Mouse (Mus musculus): ENCODE data around the gene Wdr5. TPM values are rescaled to one million over a fixed set of nuclear protein-coding genes. Genes with fewer than 3 reads are reported as not detected.

The Wdr5 gene
- polyA plus RNA-seq, 1 experiment from 2014 or later, result 63.2 TPM

GRCm38 (mm10) chr2:27565316-27566103 lies 50.6 kb downstream of the Wdr5 start:
- Histone ChIP-seq H3K4me1 (replicated peaks) (peaks cover 38% of the 10 kb centered on the region), H3K4me3 (no peak overlapping the region), H3K36me3 (no peaks in the 10 kb centered on the region), H3K9me3 (no peaks in the 10 kb centered on the region), H3K27me3 (ENCODE audit: insufficient read depth, poor library complexity, severe bottlenecking) (no peaks in the 10 kb centered on the region; the same call in 1 of the 2 replicates), H3K27ac (peak overlapping the region; percentile 24; the same call in 1 of the 2 replicates)
- WGBS, result 68% methylated on average over 12 of the region's 12 CpGs
- DNase-seq (ENCODE audit: low spot score), result no peak

- no peaks in the 10 kb centered on the region for H3K9me3 ChIP-seq
- H3K36me3 ChIP-seq, result no peaks in the 10 kb centered on the region
- H3K4me1 ChIP-seq (replicated peaks), result peaks cover 36% of the 10 kb centered on the region
- WGBS, result 75% methylated on average over 5 of the region's 5 CpGs
- H3K27ac ChIP-seq, result peak overlapping the region; percentile 47; the same call in 1 of the 2 replicates
- no peaks in the 10 kb centered on the region; the same call in 1 of the 2 replicates for H3K27me3 ChIP-seq (ENCODE audit: insufficient read depth, poor library complexity, severe bottlenecking)
- H3K4me3 ChIP-seq, result no peak overlapping the region
- DNase-seq (ENCODE audit: low spot score), result no peak
Observed at GRCm38 (mm10) chr2:27570856-27571255, 55.9 kb downstream of the Wdr5 start.

GRCm38 (mm10) chr2:27572261-27572793 lies 57.4 kb downstream of the Wdr5 start:
- Histone ChIP-seq H3K9me3 (no peaks in the 10 kb centered on the region), H3K4me3 (no peak overlapping the region), H3K27ac (peak overlapping the region; percentile 74), H3K36me3 (no peaks in the 10 kb centered on the region), H3K27me3 (ENCODE audit: insufficient read depth, poor library complexity, severe bottlenecking) (no peaks in the 10 kb centered on the region; the same call in 1 of the 2 replicates), H3K4me1 (replicated peaks) (peaks cover 35% of the 10 kb centered on the region)
- DNase-seq (ENCODE audit: low spot score), result peak; percentile 46
- 57% methylated on average over 8 of the region's 8 CpGs for WGBS

GRCm38 (mm10) chr2:27572928-27573627 lies 58.1 kb downstream of the Wdr5 start:
- Histone ChIP-seq H3K4me3 (no peak overlapping the region), H3K36me3 (no peaks in the 10 kb centered on the region), H3K4me1 (replicated peaks) (peaks cover 35% of the 10 kb centered on the region), H3K9me3 (no peaks in the 10 kb centered on the region), H3K27ac (no peak overlapping the region), H3K27me3 (ENCODE audit: insufficient read depth, poor library complexity, severe bottlenecking) (no peaks in the 10 kb centered on the region; the same call in 1 of the 2 replicates)
- DNase-seq (ENCODE audit: low spot score), result peak; percentile 57
- WGBS, result 76% methylated on average over 18 of the region's 18 CpGs

- peaks cover 33% of the 10 kb centered on the region for H3K4me1 ChIP-seq (replicated peaks)
- WGBS, result 83% methylated on average over 8 of the region's 8 CpGs
- no peak overlapping the region for H3K4me3 ChIP-seq
- H3K27ac ChIP-seq, result no peak overlapping the region
- H3K27me3 ChIP-seq (ENCODE audit: insufficient read depth, poor library complexity, severe bottlenecking), result no peaks in the 10 kb centered on the region; the same call in 1 of the 2 replicates
- no peak for DNase-seq (ENCODE audit: low spot score)
- no peaks in the 10 kb centered on the region for H3K9me3 ChIP-seq
- no peaks in the 10 kb centered on the region for H3K36me3 ChIP-seq
Observed at GRCm38 (mm10) chr2:27573628-27573966, 58.6 kb downstream of the Wdr5 start.

GRCm38 (mm10) chr2:27576416-27576815 lies 61.5 kb downstream of the Wdr5 start:
- H3K27me3 ChIP-seq (ENCODE audit: insufficient read depth, poor library complexity, severe bottlenecking), result no peaks in the 10 kb centered on the region
- no peak for DNase-seq (ENCODE audit: low spot score)
- H3K9me3 ChIP-seq, result no peaks in the 10 kb centered on the region
- no peak overlapping the region for H3K27ac ChIP-seq
- H3K4me3 ChIP-seq, result no peak overlapping the region
- H3K4me1 ChIP-seq (replicated peaks), result peaks cover 22% of the 10 kb centered on the region
- no peaks in the 10 kb centered on the region for H3K36me3 ChIP-seq
- 88% methylated on average over 4 of the region's 4 CpGs for WGBS

- DNase-seq (ENCODE audit: low spot score), result no peak
- no peaks in the 10 kb centered on the region for H3K9me3 ChIP-seq
- no peaks in the 10 kb centered on the region for H3K36me3 ChIP-seq
- H3K4me1 ChIP-seq (replicated peaks), result peaks cover 11% of the 10 kb centered on the region
- H3K4me3 ChIP-seq, result no peak overlapping the region
- H3K27ac ChIP-seq, result no peak overlapping the region
- no peaks in the 10 kb centered on the region for H3K27me3 ChIP-seq (ENCODE audit: insufficient read depth, poor library complexity, severe bottlenecking)
- WGBS, result 89% methylated on average over 4 of the region's 4 CpGs
Observed at GRCm38 (mm10) chr2:27578552-27578951, 63.6 kb downstream of the Wdr5 start.

GRCm38 (mm10) chr2:27582112-27582511 lies 67.2 kb downstream of the Wdr5 start:
- Histone ChIP-seq H3K4me1 (replicated peaks) (peaks cover 10% of the 10 kb centered on the region), H3K9me3 (0 out of 2 replicates have a peak, but pooled peaks cover 3% of the 10 kb centered on the region), H3K27me3 (ENCODE audit: insufficient read depth, poor library complexity, severe bottlenecking) (no peaks in the 10 kb centered on the region), H3K4me3 (no peak overlapping the region), H3K36me3 (no peaks in the 10 kb centered on the region), H3K27ac (peak overlapping the region; percentile 41; the same call in 1 of the 2 replicates)
- 61% methylated on average over 11 of the region's 11 CpGs for WGBS
- DNase-seq (ENCODE audit: low spot score), result no peak

- WGBS, result 97% methylated on average over 2 of the region's 2 CpGs
- Histone ChIP-seq H3K4me1 (replicated peaks) (peaks cover 10% of the 10 kb centered on the region), H3K27me3 (ENCODE audit: insufficient read depth, poor library complexity, severe bottlenecking) (no peaks in the 10 kb centered on the region), H3K36me3 (no peaks in the 10 kb centered on the region), H3K4me3 (no peak overlapping the region), H3K9me3 (0 out of 2 replicates have a peak, but pooled peaks cover 3% of the 10 kb centered on the region), H3K27ac (no peak overlapping the region)
- no peak for DNase-seq (ENCODE audit: low spot score)
Observed at GRCm38 (mm10) chr2:27583019-27583418, 68.1 kb downstream of the Wdr5 start.

GRCm38 (mm10) chr2:27584546-27584945 lies 69.6 kb downstream of the Wdr5 start:
- H3K27ac ChIP-seq, result no peak overlapping the region
- H3K36me3 ChIP-seq, result no peaks in the 10 kb centered on the region
- peaks cover 10% of the 10 kb centered on the region for H3K4me1 ChIP-seq (replicated peaks)
- H3K4me3 ChIP-seq, result no peak overlapping the region
- no peaks in the 10 kb centered on the region for H3K27me3 ChIP-seq (ENCODE audit: insufficient read depth, poor library complexity, severe bottlenecking)
- WGBS, result 93% methylated on average over 13 of the region's 13 CpGs
- DNase-seq (ENCODE audit: low spot score), result no peak
- H3K9me3 ChIP-seq, result 0 out of 2 replicates have a peak, but pooled peaks cover 3% of the 10 kb centered on the region
